Mouse (Mus musculus) myocyte (in vitro differentiated cells): ENCODE measurements around the gene Dyrk2.

Experiments
- E2F4 ChIP-seq: IDR thresholded peaks from one replicate; pipeline ENCODE4 v1.6.1; 2011; ENCODE audit warnings: mild to moderate bottlenecking, control low read depth, moderate library complexity; ENCODE audit not compliant: insufficient read depth
- MYOD1 ChIP-seq, 3 experiments: IDR thresholded peaks; one replicate each; pipeline ENCODE4 v1.6.1; 2011; ENCODE audit warnings: control low read depth in 2 of 3, low read depth in 2 of 3, mild to moderate bottlenecking in 2 of 3, moderate library complexity in 1 of 3; ENCODE audit not compliant: insufficient read length in 2 of 3, control insufficient read depth in 1 of 3
- MYOG ChIP-seq, 3 experiments: IDR thresholded peaks; one replicate each; pipeline ENCODE4 v1.6.1; 2011; ENCODE audit warnings: control low read depth in 2 of 3, low read depth in 2 of 3, mild to moderate bottlenecking in 2 of 3; ENCODE audit not compliant: insufficient read length in 2 of 3, control insufficient read depth in 1 of 3, insufficient read depth in 1 of 3
- POLR2A ChIP-seq: IDR thresholded peaks from one replicate; pipeline ENCODE4 v1.6.1; 2011; ENCODE audit warnings: low read depth, mild to moderate bottlenecking, control low read depth, moderate library complexity; ENCODE audit not compliant: insufficient read length
- POLR2AphosphoS2 ChIP-seq: IDR thresholded peaks from one replicate; pipeline ENCODE4 v1.6.1; 2011; ENCODE audit warnings: low read depth, control low read depth; ENCODE audit not compliant: insufficient read length
- TCF12 ChIP-seq: IDR thresholded peaks from one replicate; pipeline ENCODE4 v1.6.1; 2011; ENCODE audit warnings: mild to moderate bottlenecking, control low read depth; ENCODE audit not compliant: poor library complexity, insufficient read depth, severe bottlenecking
- USF1 ChIP-seq: IDR thresholded peaks from one replicate; pipeline ENCODE4 v1.6.1; 2011; ENCODE audit warnings: low read depth, mild to moderate bottlenecking, control low read depth, moderate library complexity

- TF ChIP-seq POLR2A (no peak), MYOD1 (IDR thresholded peaks at IDR 0.05; ENCODE audit: control insufficient read depth in 1 of 3, insufficient read length in 2 of 3, low read depth in 2 of 3) (peak in 2 of 3 experiments; percentile 9 to 29), USF1 (no peak), MYOG (IDR thresholded peaks at IDR 0.05; ENCODE audit: control insufficient read depth in 1 of 3, insufficient read depth in 1 of 3, insufficient read length in 2 of 3, low read depth in 2 of 3) (peak in 1 of 3 experiments; percentile 64), POLR2AphosphoS2 (no peak), TCF12 (peak; percentile 9), E2F4 (no peak)
Measured at GRCm38 (mm10) chr10:118831190-118831589, 38.8 kb downstream of the Dyrk2 start.
